Mouse (Mus musculus): ENCODE data around the gene Ccnb2. TPM values are rescaled to one million over a fixed set of nuclear protein-coding genes. Genes with fewer than 3 reads are reported as not detected.

Ccnb2 gene
- polyA plus RNA-seq, 1 experiment = not detected

GRCm38 (mm10) chr9:70389548-70389947 is 31.8 kb downstream of the Ccnb2 start:
- 88% methylated on average over 3 of the region's 3 CpGs for WGBS
- Histone ChIP-seq H3K4me3 (ENCODE audit: insufficient read depth, low read depth, low read length) (no peak overlapping the region), H3K4me1 (ENCODE audit: control insufficient read depth, insufficient read depth, low read length) (peaks cover 2% of the 10 kb centered on the region; the same call in 1 of the 2 replicates), H3K27ac (ENCODE audit: insufficient read depth, low read depth, low read length) (no peak overlapping the region)
- TF ChIP-seq CTCF (IDR thresholded peaks at IDR 0.05; ENCODE audit: insufficient read depth, low read depth, low read length) (no peak), POLR2A (IDR thresholded peaks at IDR 0.05; ENCODE audit: insufficient read depth, low read depth, low read length) (no peak)

GRCm38 (mm10) chr9:70387410-70388119 is 33.8 kb downstream of the Ccnb2 start:
- Histone ChIP-seq H3K4me1 (ENCODE audit: control insufficient read depth, insufficient read depth, low read length) (peaks cover 2% of the 10 kb centered on the region; the same call in 1 of the 2 replicates), H3K4me3 (ENCODE audit: insufficient read depth, low read depth, low read length) (no peak overlapping the region), H3K27ac (ENCODE audit: insufficient read depth, low read depth, low read length) (no peak overlapping the region)
- WGBS = 82% methylated on average over 4 of the region's 4 CpGs
- TF ChIP-seq CTCF (IDR thresholded peaks at IDR 0.05; ENCODE audit: insufficient read depth, low read depth, low read length) (no peak), POLR2A (IDR thresholded peaks at IDR 0.05; ENCODE audit: insufficient read depth, low read depth, low read length) (no peak)

DNA sequence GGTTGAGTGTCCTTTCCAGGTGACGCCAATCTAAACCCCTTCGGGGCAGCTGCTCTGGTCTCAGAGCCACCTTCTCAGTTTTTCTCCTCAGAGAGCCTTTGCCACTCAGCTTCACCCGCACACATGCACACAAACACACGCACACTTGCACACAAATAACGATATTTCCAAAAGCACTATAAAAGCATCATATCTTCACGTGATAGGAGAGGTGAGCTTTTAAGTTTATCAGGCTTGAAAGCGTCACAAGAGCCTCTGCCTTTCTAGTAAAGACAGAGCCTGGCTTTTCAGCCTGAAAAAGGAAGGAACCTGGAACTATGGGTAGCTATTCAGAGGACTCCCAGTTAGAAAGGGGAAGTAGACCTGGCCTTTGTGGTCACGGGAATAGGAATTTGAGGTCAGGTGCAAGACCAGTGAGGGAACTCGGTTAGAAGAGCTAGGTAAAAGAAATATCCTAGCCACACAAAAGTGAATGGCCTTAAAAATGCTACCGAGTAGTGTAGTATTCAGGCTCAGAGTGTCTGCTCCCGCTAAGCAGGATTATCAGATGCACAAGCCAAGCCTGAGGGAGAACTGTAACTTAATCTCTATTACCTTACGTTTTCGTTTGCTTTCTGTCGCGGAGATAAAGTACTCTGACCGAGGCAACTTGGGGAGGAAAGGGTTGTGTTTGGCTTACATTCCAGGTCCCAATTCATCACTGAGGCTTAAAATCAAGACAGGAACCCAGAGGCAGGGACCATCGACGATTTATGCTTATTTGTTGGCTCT is 36.2 kb downstream of the Ccnb2 start:
- WGBS = 89% methylated on average over 18 of the region's 18 CpGs
- Histone ChIP-seq H3K4me1 (ENCODE audit: control insufficient read depth, insufficient read depth, low read length) (no peaks in the 10 kb centered on the region), H3K4me3 (ENCODE audit: insufficient read depth, low read depth, low read length) (no peak overlapping the region), H3K27ac (ENCODE audit: insufficient read depth, low read depth, low read length) (no peak overlapping the region)
- TF ChIP-seq POLR2A (IDR thresholded peaks at IDR 0.05; ENCODE audit: insufficient read depth, low read depth, low read length) = no peak
- TF ChIP-seq CTCF (IDR thresholded peaks at IDR 0.05; ENCODE audit: insufficient read depth, low read depth, low read length) = no peak

GRCm38 (mm10) chr9:70384494-70384893 is 36.9 kb downstream of the Ccnb2 start:
- Histone ChIP-seq H3K4me1 (ENCODE audit: control insufficient read depth, insufficient read depth, low read length) (no peaks in the 10 kb centered on the region), H3K27ac (ENCODE audit: insufficient read depth, low read depth, low read length) (no peak overlapping the region), H3K4me3 (ENCODE audit: insufficient read depth, low read depth, low read length) (no peak overlapping the region)
- WGBS = 95% methylated on average over 4 of the region's 4 CpGs
- TF ChIP-seq CTCF (IDR thresholded peaks at IDR 0.05; ENCODE audit: insufficient read depth, low read depth, low read length) = no peak
- TF ChIP-seq POLR2A (IDR thresholded peaks at IDR 0.05; ENCODE audit: insufficient read depth, low read depth, low read length) = no peak

- Histone ChIP-seq H3K27ac (ENCODE audit: insufficient read depth, low read depth, low read length) (no peak overlapping the region), H3K4me1 (ENCODE audit: control insufficient read depth, insufficient read depth, low read length) (no peaks in the 10 kb centered on the region), H3K4me3 (ENCODE audit: insufficient read depth, low read depth, low read length) (no peak overlapping the region)
- WGBS = 76% methylated on average over 10 of the region's 10 CpGs
- TF ChIP-seq POLR2A (IDR thresholded peaks at IDR 0.05; ENCODE audit: insufficient read depth, low read depth, low read length) (no peak), CTCF (IDR thresholded peaks at IDR 0.05; ENCODE audit: insufficient read depth, low read depth, low read length) (no peak)
Measured at GRCm38 (mm10) chr9:70383750-70384149, 37.6 kb downstream of the Ccnb2 start.

DNA sequence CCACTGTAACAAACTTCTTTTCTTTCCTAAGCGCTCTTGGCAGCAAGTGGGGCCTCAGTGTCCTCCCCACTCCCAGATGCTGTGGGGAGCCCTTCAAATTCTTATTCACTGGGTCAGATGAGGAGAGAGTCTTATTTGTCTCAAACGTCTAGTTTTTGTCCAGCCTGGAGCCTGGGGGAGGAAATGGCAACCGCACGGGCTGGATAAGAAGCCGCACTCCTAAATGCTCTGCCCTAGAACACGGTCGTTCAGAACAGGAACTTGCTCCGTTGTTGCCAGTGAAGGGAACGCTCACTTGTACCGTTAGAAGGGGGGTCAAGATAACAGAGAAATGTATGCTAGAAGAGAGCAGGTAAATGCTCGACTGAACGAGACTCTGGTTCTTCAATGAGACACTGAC is 39.3 kb downstream of the Ccnb2 start:
- 67% methylated on average over 12 of the region's 12 CpGs for WGBS
- TF ChIP-seq CTCF (IDR thresholded peaks at IDR 0.05; ENCODE audit: insufficient read depth, low read depth, low read length) = no peak
- no peak for TF ChIP-seq POLR2A (IDR thresholded peaks at IDR 0.05; ENCODE audit: insufficient read depth, low read depth, low read length)
- H3K4me3 ChIP-seq (ENCODE audit: insufficient read depth, low read depth, low read length) = no peak overlapping the region
- H3K4me1 ChIP-seq (ENCODE audit: control insufficient read depth, insufficient read depth, low read length) = no peaks in the 10 kb centered on the region
- H3K27ac ChIP-seq (ENCODE audit: insufficient read depth, low read depth, low read length) = no peak overlapping the region

GRCm38 (mm10) chr9:70379502-70380467 is 41.6 kb downstream of the Ccnb2 start:
- Histone ChIP-seq H3K4me3 (ENCODE audit: insufficient read depth, low read depth, low read length) (no peak overlapping the region), H3K4me1 (ENCODE audit: control insufficient read depth, insufficient read depth, low read length) (no peaks in the 10 kb centered on the region), H3K27ac (ENCODE audit: insufficient read depth, low read depth, low read length) (no peak overlapping the region)
- TF ChIP-seq CTCF (IDR thresholded peaks at IDR 0.05; ENCODE audit: insufficient read depth, low read depth, low read length) (no peak), POLR2A (IDR thresholded peaks at IDR 0.05; ENCODE audit: insufficient read depth, low read depth, low read length) (no peak)
- WGBS = 91% methylated on average over 7 of the region's 7 CpGs

- Histone ChIP-seq H3K4me3 (ENCODE audit: insufficient read depth, low read depth, low read length) (no peak overlapping the region), H3K4me1 (ENCODE audit: control insufficient read depth, insufficient read depth, low read length) (no peaks in the 10 kb centered on the region), H3K27ac (ENCODE audit: insufficient read depth, low read depth, low read length) (no peak overlapping the region)
- 81% methylated on average over 5 of the region's 5 CpGs for WGBS
- TF ChIP-seq CTCF (IDR thresholded peaks at IDR 0.05; ENCODE audit: insufficient read depth, low read depth, low read length) (no peak), POLR2A (IDR thresholded peaks at IDR 0.05; ENCODE audit: insufficient read depth, low read depth, low read length) (no peak)
Measured at GRCm38 (mm10) chr9:70371638-70372037, 49.7 kb downstream of the Ccnb2 start.

Measured in olfactory bulb, adult 2 months (tissue).